Comparison of ENCODE assay signal across 15 mouse cellular contexts in the genomic region with DNA sequence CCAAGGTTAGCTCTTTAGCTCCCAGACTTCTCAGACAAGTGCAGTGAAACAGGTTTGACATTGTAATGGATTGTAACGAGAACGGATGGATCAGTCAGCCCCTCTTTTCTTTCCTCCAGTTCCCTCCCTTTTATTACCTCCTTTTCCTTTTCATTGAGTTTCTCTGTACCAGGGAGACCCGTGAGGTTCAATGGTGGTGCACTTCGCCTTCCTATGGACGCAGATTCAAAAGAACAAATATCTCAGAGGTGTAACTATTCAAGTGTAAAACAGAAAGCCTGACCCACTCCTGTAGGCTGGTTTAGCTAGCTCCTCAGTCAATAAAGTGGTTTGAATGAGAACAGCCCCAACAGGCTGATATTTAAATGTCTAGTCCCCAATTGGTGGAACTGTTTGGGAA.
"Had no signal": no experiment of that assay in that cellular context is flagged by ENCODE, and none has a peak within 500 bp of the region (broad histone marks: within the 10 kb centered on the region; RNA-seq: fewer than 3 reads in every experiment).

No protein-coding gene starts in this region.

- H3K9me3 ChIP-seq: neural tube, embryonic 15.5 days; stomach, embryonic 15.5 days had no signal

- H3K9ac ChIP-seq: neural tube, embryonic 15.5 days; stomach, embryonic 15.5 days had no signal

- DNase-seq: retina, postnatal 1 day; right cerebral cortex, adult 18-20 months; right cerebral cortex, postnatal 14 days; right cerebral cortex, postnatal 25 days; right cerebral cortex, postnatal 4 days; spleen, adult 18-20 months; thymus, adult 18-20 months; thymus, adult 2 months; thymus, postnatal 14 days; thymus, postnatal 25 days; thymus, postnatal 36 days; thymus, postnatal 4 days had no signal

- H3K4me1 ChIP-seq: neural tube, embryonic 15.5 days; stomach, embryonic 15.5 days had no signal

- H3K27me3 ChIP-seq: neural tube, embryonic 15.5 days; stomach, embryonic 15.5 days had no signal

- H3K4me3 ChIP-seq: neural tube, embryonic 15.5 days; stomach, embryonic 15.5 days had no signal

- H3K27ac ChIP-seq: neural tube, embryonic 15.5 days; stomach, embryonic 15.5 days; stomach, postnatal 0 days had no signal
